Mouse (Mus musculus) Patski (cell line): ENCODE data around the gene Ret. TPM values are rescaled to one million over a fixed set of nuclear protein-coding genes. Genes with fewer than 3 reads are reported as not detected.

Source experiments
- ATAC-seq: fragments of 100-300 bp; one replicate; pipeline ENCODE4 v1.8.0; 2021
- CTCF ChIA-PET: fragments of 350-600 bp; sonication (Branson Sonifier 250); formaldehyde crosslinking; loops from one replicate; lab custom pipeline; 2022; ENCODE audit warnings: inconsistent platforms; lab: Charles Lee
- POLR2A ChIA-PET: fragments of 350-600 bp; sonication (Branson Sonifier 250); formaldehyde crosslinking; loops from one replicate; lab custom pipeline; 2022; ENCODE audit warnings: antibody characterized with exemption, inconsistent platforms; lab: Charles Lee
- DNase-seq: peaks from one replicate; pipeline ENCODE4 v3.0.0-alpha.2; 2011; ENCODE audit warnings: low read depth, low spot score
- H3K27me3 ChIP-seq: fragments of 371-371 bp; one replicate; pipeline ENCODE4 v1.5.1; 2021
- CTCF ChIP-seq: fragments of 100-300 bp; IDR thresholded peaks from one replicate; pipeline ENCODE4 v1.5.1; 2021
- in situ Hi-C: fragments of 300-500 bp; cut with MboI; formaldehyde crosslinking; loops from 3 replicates; pipeline ENCODE4 v1.11.1; 2018; ENCODE audit warnings: low pct_unique_long_range_greater_than_20kb, mixed read lengths
- polyA plus RNA-seq: library from polyadenylated mRNA; unstranded; gene quantifications from one replicate; pipeline ENCODE4 v1.2.3, GENCODE M21; 2021

Ret gene
- polyA plus RNA-seq, 1 experiment from 2014 or later = 0.10 TPM

DNA sequence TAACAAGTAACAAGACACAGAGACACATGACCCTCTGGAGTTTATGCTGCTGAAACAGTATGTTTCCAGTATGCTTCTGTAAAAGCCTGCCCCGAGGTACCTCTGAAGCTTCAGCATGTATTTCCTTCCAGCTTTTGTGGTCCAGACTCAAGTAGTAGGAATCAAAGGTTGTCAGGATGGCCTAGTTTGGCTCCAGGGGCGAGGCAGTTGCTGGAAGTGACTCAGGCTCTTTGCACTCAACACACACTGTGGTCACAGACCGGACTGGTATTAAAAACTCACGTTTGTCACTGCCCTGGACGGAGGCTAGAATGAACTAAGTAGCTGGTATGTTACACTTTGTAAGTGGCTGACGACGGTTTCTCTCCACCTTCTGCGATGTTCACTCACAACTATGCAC lies 46.5 kb downstream of the Ret start:
- in situ Hi-C loops = no loop called here
- DNase-seq = no peak
- ChIA-PET CTCF (no interaction called here), POLR2A (no interaction called here)
- ATAC-seq = no peak
- no peak for TF ChIP-seq CTCF
- H3K27me3 ChIP-seq = peaks cover 38% of the 10 kb centered on the region

DNA sequence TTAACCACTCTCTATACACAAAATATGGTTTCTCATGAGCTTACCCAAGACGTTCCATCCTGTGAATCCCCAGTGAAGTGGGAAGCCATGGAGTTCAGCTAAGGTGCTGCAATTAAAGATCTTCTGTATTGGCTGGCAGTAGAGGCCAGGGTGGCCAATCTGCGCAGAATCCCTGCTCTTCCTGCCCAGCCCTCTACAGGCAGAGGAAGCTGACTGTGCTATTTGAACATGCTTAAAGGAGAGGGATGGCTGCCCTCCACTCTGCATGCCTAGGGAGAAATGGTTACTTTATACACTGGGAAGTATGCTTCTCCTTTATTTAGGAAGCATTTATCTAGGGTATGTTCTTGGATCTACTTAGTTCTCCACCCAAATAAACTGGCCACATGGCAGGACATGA lies 47.0 kb downstream of the Ret start:
- DNase-seq (no peak), ATAC-seq (no peak)
- TF ChIP-seq CTCF = no peak
- H3K27me3 ChIP-seq = peaks cover 39% of the 10 kb centered on the region
- CTCF ChIA-PET = no interaction called here
- in situ Hi-C loops = no loop called here
- POLR2A ChIA-PET = no interaction called here

DNA sequence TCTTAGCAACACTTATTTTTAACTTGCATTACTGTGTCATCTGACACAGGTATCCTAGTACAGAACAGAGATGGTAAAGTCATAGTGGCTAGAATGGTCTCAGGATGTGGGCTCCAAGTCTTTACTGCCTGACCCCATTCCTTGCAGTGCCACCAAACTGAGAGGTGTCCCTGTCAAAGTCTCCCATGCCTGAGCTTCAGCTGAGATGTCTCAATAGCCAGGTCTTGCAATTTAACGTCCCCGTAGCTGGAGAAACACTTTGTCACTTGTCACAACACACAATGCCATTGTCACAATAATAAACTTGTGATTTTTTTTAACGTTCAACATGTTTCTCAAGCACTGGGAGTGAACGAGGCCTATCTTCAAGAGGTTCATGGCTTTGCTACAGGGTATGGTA lies 47.4 kb downstream of the Ret start:
- no peak for DNase-seq
- H3K27me3 ChIP-seq = peaks cover 39% of the 10 kb centered on the region
- in situ Hi-C loops = no loop called here
- CTCF ChIA-PET = no interaction called here
- no peak for TF ChIP-seq CTCF
- POLR2A ChIA-PET = no interaction called here
- ATAC-seq = no peak

DNA sequence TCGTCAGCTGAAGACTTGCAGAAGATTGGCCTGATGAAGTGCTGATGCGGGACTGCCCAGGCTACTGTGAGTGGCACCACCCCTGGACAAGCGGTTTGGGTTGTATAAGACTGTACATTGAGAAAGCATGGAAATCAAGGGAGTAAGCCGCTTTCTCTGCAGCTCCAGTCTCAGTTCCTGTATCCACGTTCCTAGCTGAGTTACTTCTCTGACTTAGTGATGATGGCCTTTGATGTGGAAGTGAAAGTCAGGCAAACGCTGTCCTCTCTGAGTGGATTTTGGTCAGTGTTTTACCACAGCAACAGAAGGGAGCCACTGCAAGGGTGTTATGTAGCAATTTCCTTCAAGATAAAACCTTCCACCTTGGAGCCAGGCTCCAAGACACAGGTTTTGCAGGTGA lies 56.6 kb downstream of the Ret start:
- in situ Hi-C loops = no loop called here
- POLR2A ChIA-PET = no interaction called here
- TF ChIP-seq CTCF = no peak
- CTCF ChIA-PET = no interaction called here
- ATAC-seq (no peak), DNase-seq (no peak)
- peaks cover 26% of the 10 kb centered on the region for H3K27me3 ChIP-seq

DNA sequence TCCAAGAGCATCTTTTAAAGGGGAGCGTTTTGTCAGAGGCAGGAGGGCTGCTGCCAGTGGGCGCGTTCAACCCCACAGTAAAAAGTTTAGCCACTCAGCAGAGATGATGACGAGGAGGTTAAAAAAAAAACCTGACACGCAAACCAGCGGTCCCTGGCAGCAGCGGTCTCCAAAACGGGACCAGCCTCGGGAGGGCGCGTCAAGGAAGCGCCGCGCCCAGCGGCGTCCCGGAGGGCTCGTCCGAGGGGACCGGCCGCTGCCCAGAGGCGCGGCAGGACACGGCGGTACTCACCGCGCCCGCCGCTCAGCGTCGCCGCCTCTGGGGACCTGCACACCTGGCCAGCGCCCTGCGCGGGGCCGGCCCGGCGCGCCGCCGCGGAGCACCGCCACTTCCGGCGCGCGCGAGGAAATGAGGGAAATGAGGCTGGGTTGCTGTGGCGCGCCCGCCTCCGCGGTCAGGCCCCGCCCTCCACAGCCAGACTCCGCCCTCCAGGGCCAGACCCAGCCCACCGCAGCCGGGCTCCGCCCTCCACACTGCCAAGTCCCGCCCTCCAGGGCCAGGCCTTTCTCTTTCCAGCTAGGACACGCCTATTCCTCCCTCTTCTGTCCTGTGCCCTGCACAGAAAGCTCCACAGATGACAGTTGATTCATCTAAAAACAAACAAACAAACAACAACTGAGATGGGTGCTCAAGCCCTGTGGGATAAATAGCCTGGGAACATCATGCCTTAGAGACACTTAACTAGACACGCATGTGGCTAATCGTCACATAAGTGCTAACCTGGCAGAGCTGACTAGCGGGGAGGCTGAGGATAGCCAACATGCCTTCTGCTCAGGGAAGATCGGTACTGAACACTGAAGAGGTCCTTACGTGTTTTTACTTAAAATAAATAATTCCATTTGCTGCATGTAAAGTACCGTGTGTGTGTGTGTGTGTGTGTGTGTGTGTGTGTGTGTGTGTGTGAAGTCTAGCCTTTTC lies 58.5 kb downstream of the Ret start, which contains the start of gene Csgalnact2:
Csgalnact2 (minus strand) TSS at position 410 of the 979 bp plus-strand sequence.
- peak; percentile 27 for TF ChIP-seq CTCF
- H3K27me3 ChIP-seq = peaks cover 9% of the 10 kb centered on the region
- CTCF ChIA-PET = no interaction called here
- peak; percentile 96 for ATAC-seq
- peak; percentile 24 for DNase-seq
- POLR2A ChIA-PET = no interaction called here
- in situ Hi-C loops = no loop called here

DNA sequence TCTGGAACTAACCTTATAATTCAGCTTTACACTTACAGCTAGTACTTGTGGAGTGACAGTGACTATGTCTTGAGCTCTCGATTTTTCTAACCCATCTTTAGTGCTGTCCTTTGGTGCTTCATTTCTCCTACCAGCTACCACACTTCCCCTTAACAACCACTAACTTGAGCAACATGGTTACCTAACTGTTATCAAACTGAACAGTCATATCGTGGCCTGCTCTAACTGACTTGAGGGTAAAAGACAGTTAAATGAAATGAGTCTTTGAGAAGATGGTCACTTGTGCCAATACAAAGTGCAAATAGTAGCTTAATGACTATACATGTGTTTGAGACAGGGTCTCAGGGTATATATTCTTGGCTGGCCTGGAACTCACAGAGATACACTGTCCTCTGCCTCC lies 60.4 kb downstream of the Ret start:
- TF ChIP-seq CTCF = no peak
- in situ Hi-C loops = no loop called here
- H3K27me3 ChIP-seq = peaks cover 3% of the 10 kb centered on the region
- DNase-seq = no peak
- no peak for ATAC-seq
- ChIA-PET POLR2A (no interaction called here), CTCF (no interaction called here)

DNA sequence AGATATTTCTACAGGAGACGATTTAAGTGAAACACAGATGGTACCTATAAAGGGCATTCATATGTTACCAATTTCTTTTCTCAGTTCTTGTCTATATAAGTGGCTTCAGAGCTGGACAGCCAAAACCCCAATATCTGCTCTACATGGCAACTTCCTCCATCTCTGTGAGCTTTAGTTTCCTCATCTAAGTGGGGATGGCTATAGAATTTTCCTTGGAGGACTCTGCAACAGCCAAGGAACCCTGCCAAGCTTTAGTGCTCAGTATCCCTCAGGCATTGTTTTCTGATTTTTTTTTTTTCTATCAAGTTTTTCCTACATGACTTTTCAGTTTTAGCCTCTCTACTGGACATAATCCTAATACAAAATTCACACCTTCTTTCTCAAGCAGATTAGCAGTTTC lies 63.1 kb downstream of the Ret start:
- CTCF ChIA-PET = no interaction called here
- TF ChIP-seq CTCF = no peak
- POLR2A ChIA-PET = no interaction called here
- DNase-seq (no peak), ATAC-seq (no peak)
- in situ Hi-C loops = no loop called here
- no peaks in the 10 kb centered on the region for H3K27me3 ChIP-seq

DNA sequence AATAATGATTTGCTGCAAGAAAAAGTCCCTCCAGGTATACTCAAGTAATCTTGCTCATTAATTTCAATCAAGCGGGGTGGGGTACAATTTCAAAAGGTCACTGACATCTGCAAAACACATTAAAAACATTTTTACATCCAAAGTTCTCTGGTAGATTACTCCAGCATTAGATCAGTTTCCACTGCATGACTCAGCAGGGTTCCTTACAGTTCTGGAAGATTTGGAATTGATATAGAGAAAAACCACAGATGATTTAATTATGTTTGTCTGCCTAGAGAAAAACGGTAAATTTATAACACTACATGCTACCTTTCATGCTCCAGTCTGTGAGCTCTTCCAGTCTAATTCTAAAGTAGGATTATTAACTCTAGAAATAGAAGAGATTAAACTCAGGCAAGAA lies 67.5 kb downstream of the Ret start:
- in situ Hi-C loops = no loop called here
- H3K27me3 ChIP-seq = no peaks in the 10 kb centered on the region
- CTCF ChIA-PET = no interaction called here
- POLR2A ChIA-PET = no interaction called here
- DNase-seq (no peak), ATAC-seq (no peak)
- TF ChIP-seq CTCF = no peak

DNA sequence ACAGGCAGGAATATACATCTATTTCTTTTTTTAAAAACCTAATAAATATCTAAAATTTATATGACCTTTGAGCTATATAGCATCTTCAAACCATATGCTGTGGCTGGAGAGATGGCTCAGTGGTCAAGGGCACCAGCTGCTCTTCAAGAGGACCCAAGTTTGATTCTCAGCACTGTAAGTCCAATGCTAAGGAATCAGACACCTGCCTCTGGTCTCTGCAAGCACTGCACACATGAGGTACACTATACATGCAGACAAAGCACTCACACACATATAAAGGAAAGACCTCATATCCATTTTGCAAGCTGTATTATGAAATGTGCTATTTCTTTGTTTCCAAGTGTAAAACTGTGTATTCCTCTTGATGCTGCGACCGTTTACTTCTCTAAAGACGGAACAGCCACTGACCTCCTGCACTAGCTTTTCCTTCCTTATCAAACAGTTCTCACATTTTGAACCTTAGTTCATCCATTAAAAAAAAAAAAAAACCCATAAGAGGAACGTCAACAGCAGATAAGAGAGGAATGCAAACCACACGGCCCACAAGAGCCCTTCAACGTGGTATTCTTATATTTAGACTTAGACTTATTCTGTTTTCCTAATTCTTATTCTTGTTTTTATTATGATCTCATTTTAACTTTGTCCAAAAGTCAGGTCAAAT lies 69.6 kb downstream of the Ret start:
- no peak for TF ChIP-seq CTCF
- no peaks in the 10 kb centered on the region for H3K27me3 ChIP-seq
- CTCF ChIA-PET = interaction anchor here (1.0 kb wide), 1 partner anchor 12 kb away, joined by 3 read pairs; no protein-coding TSS in a partner anchor
- in situ Hi-C loops = no loop called here
- POLR2A ChIA-PET = no interaction called here
- DNase-seq = no peak
- ATAC-seq = no peak

DNA sequence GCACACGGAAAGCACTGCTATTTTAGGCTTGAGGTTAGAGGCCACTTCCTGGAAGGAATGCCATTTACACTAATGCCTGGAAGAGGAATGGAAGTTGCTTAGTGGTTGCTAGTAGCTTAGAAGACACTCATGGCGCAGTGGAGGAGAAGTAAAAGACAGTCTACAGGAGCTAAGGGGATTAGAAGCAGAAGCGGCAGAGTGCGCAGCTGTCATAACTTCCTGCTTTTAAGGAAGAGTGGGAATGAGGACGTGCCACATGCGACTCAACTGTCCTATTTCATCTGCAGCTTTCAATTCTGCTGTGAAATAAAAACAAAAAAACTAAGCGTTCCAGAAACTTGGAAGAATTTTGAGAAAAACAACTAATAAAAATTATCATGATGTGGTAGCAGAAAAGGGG lies 70.3 kb downstream of the Ret start:
- POLR2A ChIA-PET = no interaction called here
- no peak for ATAC-seq
- CTCF ChIA-PET = interaction anchor here (1.0 kb wide), 1 partner anchor 11 kb away, joined by 3 read pairs; no protein-coding TSS in a partner anchor
- no peak for TF ChIP-seq CTCF
- H3K27me3 ChIP-seq = no peaks in the 10 kb centered on the region
- in situ Hi-C loops = no loop called here
- DNase-seq = no peak

DNA sequence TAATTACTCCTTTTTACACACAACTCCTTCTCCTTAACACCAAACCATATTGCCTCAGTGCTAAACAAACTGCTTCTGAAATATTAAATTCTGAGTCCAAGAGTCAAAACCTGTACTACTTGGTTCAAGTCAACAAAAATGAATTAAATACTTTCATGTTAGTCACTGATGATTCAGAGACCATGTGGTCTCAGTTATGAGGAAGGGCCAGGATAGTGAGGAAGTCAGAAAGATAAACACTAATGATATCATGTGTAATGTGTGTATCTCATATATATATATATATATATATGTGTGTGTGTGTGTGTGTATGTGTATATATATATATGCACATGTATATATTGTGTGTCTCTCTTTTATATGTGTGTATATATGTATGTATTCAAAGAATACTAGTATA lies 70.9 kb downstream of the Ret start:
- POLR2A ChIA-PET = no interaction called here
- in situ Hi-C loops = no loop called here
- CTCF ChIA-PET = no interaction called here
- no peak for TF ChIP-seq CTCF
- DNase-seq (no peak), ATAC-seq (no peak)
- H3K27me3 ChIP-seq = no peaks in the 10 kb centered on the region
